ENCODE assay signal across 8 mouse cellular contexts in genomic region chr7:100927287-100928000, GRCm38 (mm10). TPM values are rescaled to one million over a fixed set of nuclear protein-coding genes. Genes with fewer than 3 reads are reported as not detected.
A peak's percentile ranks its signal among the peaks of the same experiment; 100 is the strongest.
DNase-seq lines count a peak whose midpoint lies in the region; ATAC-seq lines count a peak whose summit lies in the region.

No protein-coding gene starts in this region.

- no peak for ATAC-seq in liver, embryonic 12.5 days
- ATAC-seq in stomach, embryonic 15.5 days (ENCODE audit: insufficient read depth, low FRiP score, low read depth), result no peak

- H3K9ac ChIP-seq in liver, embryonic 12.5 days, result no peak overlapping the region
- peak overlapping the region; percentile 6; the same call in 1 of the 2 replicates for H3K9ac ChIP-seq in stomach, embryonic 15.5 days

- 21% methylated on average over 7 of the region's 7 CpGs for WGBS in liver, embryonic 12.5 days (ENCODE audit: insufficient replicate concordance)
- 5% methylated on average over 7 of the region's 7 CpGs for WGBS in stomach, embryonic 15.5 days

- no peaks in the 10 kb centered on the region for H3K9me3 ChIP-seq in liver, embryonic 12.5 days (replicated peaks)
- H3K9me3 ChIP-seq in stomach, embryonic 15.5 days, result no peaks in the 10 kb centered on the region

- peak; percentile 59 for DNase-seq in embryo, embryonic 10.5 days (ENCODE audit: low spot score)
- DNase-seq in embryo, embryonic 9.5 days (ENCODE audit: extremely low spot score), result no peak
- peak; percentile 45 for DNase-seq in right cerebral cortex, adult 18-20 months
- no peak for DNase-seq in right cerebral cortex, postnatal 10 days (ENCODE audit: low spot score in 2 of 2)
- DNase-seq in frontal cortex, postnatal 10 days (ENCODE audit: low spot score in 2 of 2), result no peak
- DNase-seq in urinary bladder, adult 18-20 months (ENCODE audit: low spot score in 2 of 2), result no peak

- H3K4me3 ChIP-seq in liver, embryonic 12.5 days, result peak overlapping the region; percentile 28
- peak overlapping the region; percentile 75 for H3K4me3 ChIP-seq in stomach, embryonic 15.5 days (replicated peaks)

- peaks cover 92% of the 10 kb centered on the region for H3K27me3 ChIP-seq in liver, embryonic 12.5 days (replicated peaks)
- H3K27me3 ChIP-seq in stomach, embryonic 15.5 days (replicated peaks), result no peaks in the 10 kb centered on the region

- peak overlapping the region; percentile 82 for H3K4me2 ChIP-seq in liver, embryonic 12.5 days
- peak overlapping the region; percentile 86 for H3K4me2 ChIP-seq in stomach, embryonic 15.5 days

- H3K36me3 ChIP-seq in liver, embryonic 12.5 days, result no peaks in the 10 kb centered on the region
- H3K36me3 ChIP-seq in stomach, embryonic 15.5 days, result no peaks in the 10 kb centered on the region; the same call in 1 of the 2 replicates

- H3K4me1 ChIP-seq in liver, embryonic 12.5 days, result peaks cover 60% of the 10 kb centered on the region
- peaks cover 77% of the 10 kb centered on the region for H3K4me1 ChIP-seq in stomach, embryonic 15.5 days

- H3K27ac ChIP-seq in liver, embryonic 12.5 days, result no peak overlapping the region
- H3K27ac ChIP-seq in stomach, embryonic 15.5 days, result peak overlapping the region; percentile 48; the same call in 1 of the 2 replicates

RNA-seq across cellular contexts. Expression of gene Arhgef17, which starts 4.5 kb away (rescaled TPM):
- 1.7 and 2.2 TPM in 2 replicates for polyA plus RNA-seq in liver, embryonic 12.5 days (2016; fragmentation: Nextera tagmentation; extraction: Ambion mirVana)
- 6.2 and 7.9 TPM in 2 replicates for polyA plus RNA-seq in stomach, embryonic 15.5 days (2015; fragmentation: Nextera tagmentation; extraction: Ambion mirVana)

RNA-seq across cellular contexts. Expression of gene P2ry6, which starts 47.0 kb away (rescaled TPM):
- 3.4 and 3.6 TPM in 2 replicates for polyA plus RNA-seq in liver, embryonic 12.5 days (2016; fragmentation: Nextera tagmentation; extraction: Ambion mirVana)
- polyA plus RNA-seq in stomach, embryonic 15.5 days (2015; fragmentation: Nextera tagmentation; extraction: Ambion mirVana), result 8.0 and 8.2 TPM in 2 replicates

Comparison
In these comparisons a context has a peak if more than half of its experiments do, and no peak if none do; other contexts are left out.
1. DNase-seq: peak in embryo, embryonic 10.5 days (single experiment) and right cerebral cortex, adult 18-20 months (single experiment); none in embryo, embryonic 9.5 days (single experiment), right cerebral cortex, postnatal 10 days (0 of 2), frontal cortex, postnatal 10 days (0 of 2) and urinary bladder, adult 18-20 months (0 of 2).